Mouse (Mus musculus) c-Kit-positive CD71-negative TER-119-negative erythroid progenitor cells, embryonic 14.5 days (primary cell): ENCODE measurements around the gene Wfdc10.

Experiments
- DNase-seq: peaks from one replicate; pipeline ENCODE4 v3.0.0-alpha.2; 2013; ENCODE audit warnings: low read depth

The Wfdc10 gene

DNA sequence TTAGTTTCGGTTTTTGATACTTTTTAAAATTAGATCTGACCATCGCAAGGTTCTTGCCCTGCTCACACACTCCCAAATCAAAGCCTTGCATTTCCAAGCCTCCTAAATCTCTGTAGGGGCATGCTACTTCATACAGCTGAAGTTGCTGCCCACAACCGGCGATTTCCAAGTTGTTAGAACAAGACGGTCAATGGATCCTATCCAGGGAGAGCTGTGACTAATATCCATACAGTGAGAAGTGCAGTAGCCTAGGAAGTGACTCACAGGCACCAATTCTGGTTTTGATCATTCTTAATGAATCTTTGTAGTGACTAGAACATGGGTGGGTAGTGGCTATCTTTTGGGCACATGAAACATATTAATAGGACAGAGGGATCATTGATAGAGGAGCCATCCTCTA, 45.9 kb downstream of the Wfdc10 start:
- no peak for DNase-seq

- no peak for DNase-seq
Measured at GRCm38 (mm10) chr2:164704235-164704634, 48.4 kb downstream of the Wfdc10 start.

GRCm38 (mm10) chr2:164705328-164705727, 49.5 kb downstream of the Wfdc10 start:
- DNase-seq: no peak

- DNase-seq: no peak
Measured at GRCm38 (mm10) chr2:164705991-164706390, 50.1 kb downstream of the Wfdc10 start.
